Mouse (Mus musculus): ENCODE measurements around the gene Prl4a1.
"Not testable (repeated sequence)": the region's sequence is repeated elsewhere in the genome, so short reads cannot be mapped to it uniquely, and the experiment has no call there.

The Prl4a1 gene

GRCm38 (mm10) chr13:28015912-28016311 lies at the start of gene Prl4a1:
Prl4a1 (plus strand) TSS chr13:28016212.
- no peak for DNase-seq (ENCODE audit: low spot score)

DNA sequence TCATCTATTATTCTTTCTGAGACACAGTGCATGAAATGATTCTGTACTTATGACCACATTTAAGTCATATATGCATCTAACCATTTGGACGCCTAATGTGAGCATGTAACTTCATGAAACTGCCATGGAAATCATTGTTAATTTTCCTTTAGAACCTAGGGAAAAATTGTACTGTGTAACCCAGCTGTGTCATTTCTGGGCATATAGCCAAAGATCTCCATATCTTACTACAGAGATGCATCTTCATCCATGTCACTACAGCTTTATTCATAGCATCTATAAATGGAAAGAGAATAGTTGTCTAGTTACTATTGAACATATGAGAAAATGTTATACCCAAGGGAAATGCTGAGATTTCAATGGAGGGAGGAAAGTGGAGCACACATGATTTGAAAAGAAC lies 43.1 kb upstream of the Prl4a1 start:
- DNase-seq (ENCODE audit: low spot score): no peak

DNA sequence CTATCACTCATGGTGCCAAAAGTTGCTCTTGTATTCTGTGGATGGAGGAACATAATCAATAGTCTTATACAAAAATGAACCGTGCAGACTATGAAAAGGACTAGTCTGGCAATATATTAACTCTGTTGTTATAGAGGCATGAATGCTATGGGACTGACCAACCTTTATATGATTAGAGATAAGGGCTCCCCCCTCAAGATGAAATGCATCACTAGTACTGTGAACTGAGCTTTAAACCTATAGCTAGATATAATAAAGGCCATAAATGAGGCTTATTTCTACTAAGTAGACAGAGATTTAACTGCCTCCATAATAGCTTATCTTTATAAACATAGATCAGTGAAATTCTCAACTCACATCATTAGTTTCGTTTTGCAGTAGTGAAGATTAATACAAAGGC lies 41.7 kb upstream of the Prl4a1 start:
- not testable (repeated sequence) for DNase-seq (ENCODE audit: low spot score)

DNA sequence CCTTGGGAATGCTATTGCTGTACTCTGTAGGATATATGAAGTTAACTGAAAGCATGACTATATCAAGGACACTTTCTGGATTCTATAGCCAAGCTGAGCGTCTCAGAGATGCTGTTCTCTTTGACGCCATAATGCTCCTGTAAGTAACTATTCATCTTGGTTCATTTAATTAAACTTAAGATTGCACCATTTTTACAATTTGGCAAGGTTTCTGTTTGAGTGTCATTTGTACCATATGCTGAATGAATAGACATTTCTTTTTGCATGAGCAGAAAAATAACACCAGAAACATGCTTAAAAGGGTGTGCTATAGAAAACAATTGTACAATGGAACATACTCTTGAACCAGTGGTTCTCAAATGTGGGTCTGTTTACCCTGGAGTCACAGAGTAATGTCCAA lies 38.4 kb upstream of the Prl4a1 start:
- DNase-seq (ENCODE audit: low spot score): no peak

DNA sequence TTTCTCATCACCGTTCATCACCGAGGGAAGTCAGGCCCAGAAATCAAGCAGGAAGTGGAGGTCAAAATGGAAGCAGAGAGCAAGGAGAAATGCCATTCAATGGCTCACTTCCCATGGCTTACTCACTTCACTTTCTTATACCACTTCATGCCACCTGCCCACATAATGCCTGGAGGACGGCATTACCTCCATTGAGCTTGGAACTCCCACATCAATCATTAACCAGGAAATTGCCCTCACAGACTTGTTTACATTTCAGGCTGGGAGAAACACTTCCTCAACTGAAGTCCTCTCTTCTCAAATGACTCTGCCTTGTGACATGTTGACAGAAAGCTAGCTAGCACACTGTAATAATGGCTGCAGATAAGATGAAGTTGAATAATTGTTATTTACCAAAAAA lies 19.5 kb upstream of the Prl4a1 start:
- DNase-seq (ENCODE audit: low spot score): not testable (repeated sequence)

DNA sequence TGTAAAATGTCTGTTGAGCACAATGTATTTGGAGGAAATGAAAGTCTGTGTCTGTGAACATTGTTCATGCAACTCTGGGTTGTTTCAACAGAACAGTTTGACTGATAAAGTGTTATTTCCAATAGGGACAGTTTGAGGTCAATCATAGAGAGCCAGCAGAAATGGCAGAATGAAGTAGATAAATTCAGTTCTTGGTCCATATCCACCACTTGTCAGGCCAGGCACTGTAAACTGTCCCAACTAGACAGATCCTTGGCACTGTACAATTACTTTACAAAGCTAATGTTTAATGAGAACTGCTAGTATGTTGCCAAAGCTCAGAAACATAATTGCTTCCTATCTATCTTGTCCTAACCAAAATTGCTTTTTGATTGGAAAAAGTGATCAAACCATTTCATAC lies 13.3 kb downstream of the Prl4a1 start:
- DNase-seq (ENCODE audit: low spot score): no peak

GRCm38 (mm10) chr13:28069315-28069714 lies 53.3 kb downstream of the Prl4a1 start:
- DNase-seq (ENCODE audit: low spot score): no peak
